Mouse (Mus musculus) heart, adult 2 months (tissue): Measurements from ENCODE around the gene Mex3a. TPM values are rescaled to one million over a fixed set of nuclear protein-coding genes. Genes with fewer than 3 reads are reported as not detected.

ENCODE experiments used
- DNase-seq, 2 experiments: peaks; one replicate each; pipeline ENCODE4 v3.0.0; 2021
- H3K27ac ChIP-seq: fragments of 200-600 bp; 2 replicates; pipeline ENCODE4 v1.8.1; 2022
- H3K27me3 ChIP-seq: fragments of 200-500 bp; 2 replicates; pipeline ENCODE4 v1.6.1; 2012; ENCODE audit warnings: mild to moderate bottlenecking, low read length, inconsistent platforms, mixed read lengths; ENCODE audit not compliant: control insufficient read depth, insufficient read depth
- H3K36me3 ChIP-seq: fragments of 200-500 bp; 2 replicates; pipeline ENCODE4 v1.6.1; 2012; ENCODE audit warnings: low read length, inconsistent platforms; ENCODE audit not compliant: control insufficient read depth, insufficient read depth
- H3K4me1 ChIP-seq: fragments of 200-500 bp; 2 replicates; pipeline ENCODE4 v1.6.1; 2011; ENCODE audit warnings: low read length; ENCODE audit not compliant: control insufficient read depth, insufficient read depth
- H3K4me3 ChIP-seq: fragments of 200-600 bp; 2 replicates; pipeline ENCODE4 v1.8.1; 2022
- H3K79me2 ChIP-seq: fragments of 200-500 bp; replicated peaks from 2 replicates; pipeline ENCODE4 v1.6.1; 2012; ENCODE audit warnings: mild to moderate bottlenecking, inconsistent platforms, low read length, moderate library complexity, mixed read lengths; ENCODE audit not compliant: control insufficient read depth, insufficient read depth
- H3K9ac ChIP-seq: fragments of 200-500 bp; 2 replicates; pipeline ENCODE4 v1.6.1; 2012; ENCODE audit warnings: low read depth, mild to moderate bottlenecking, control low read depth, inconsistent platforms, low read length, mixed read lengths
- CTCF ChIP-seq: fragments of 200-600 bp; IDR thresholded peaks from 2 replicates; pipeline ENCODE4 v1.8.1; 2022; ENCODE audit warnings: antibody characterized with exemption, mild to moderate bottlenecking, moderate library complexity
- EP300 ChIP-seq: fragments of 200-500 bp; IDR thresholded peaks from 2 replicates; pipeline ENCODE4 v1.6.1; 2011; ENCODE audit warnings: low read depth, low read length, control low read depth; ENCODE audit not compliant: insufficient read depth
- POLR2A ChIP-seq: fragments of 200-500 bp; IDR thresholded peaks from 2 replicates; pipeline ENCODE4 v1.6.1; 2011; ENCODE audit warnings: mild to moderate bottlenecking, low read depth, low read length, control low read depth; ENCODE audit not compliant: insufficient read depth
- WGBS: fragments of 180-500 bp; shearing (Covaris S2); methylation state at CpG from one replicate; pipeline ENCODE4 v1.1.7; 2018; 5-methylcytosine and 5-hydroxymethylcytosine counted together
- intact Hi-C: fragments of 180-260 bp; cut with DNase I; formaldehyde crosslinking; loops from one replicate; pipeline ENCODE4 v1.15.1; 2025
- long read RNA-seq: library from polyadenylated mRNA; stranded (forward); transcript quantifications from one replicate; pipeline ENCODE4 v2.0.0, GENCODE M21; 2021
- polyA plus RNA-seq: library from polyadenylated mRNA; depleted of rRNA; stranded (reverse); fragments of >200 nt; gene quantifications from 2 replicates; pipeline ENCODE4 v1.2.3, GENCODE M21; 2012; rRNA removed
- total RNA-seq, 2 experiments: library from RNA; stranded (reverse); gene quantifications; 2 replicates each; pipeline ENCODE4 v1.2.3; 2021

The Mex3a gene
- total RNA-seq (under 1 TPM; 0.42 to 0.45 TPM), polyA plus RNA-seq (0.27 and 0.59 TPM in 2 replicates)
- long read RNA-seq, result 0 reads

DNA sequence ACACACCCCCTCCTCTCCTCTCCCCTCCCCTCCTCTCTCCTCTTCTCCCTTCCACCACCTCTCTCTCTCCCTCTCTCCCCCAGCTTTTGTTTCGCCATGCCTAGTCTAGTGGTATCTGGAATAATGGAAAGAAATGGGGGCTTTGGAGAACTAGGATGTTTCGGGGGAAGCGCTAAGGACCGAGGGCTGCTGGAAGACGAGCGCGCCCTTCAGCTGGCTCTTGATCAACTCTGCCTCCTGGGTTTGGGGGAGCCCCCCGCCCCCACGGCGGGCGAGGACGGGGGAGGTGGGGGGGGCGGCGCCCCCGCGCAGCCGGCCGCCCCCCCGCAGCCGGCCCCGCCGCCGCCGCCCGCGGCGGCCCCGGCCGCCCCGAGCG is at the start of gene Mex3a:
Gene Mex3a, plus strand, starts transcription at position 97 of the 376 bp plus-strand sequence.
- TF ChIP-seq POLR2A (no peak), CTCF (no peak), EP300 (no peak)
- H3K4me3 ChIP-seq, result peak within 1 kb of the TSS; percentile 79
- intact Hi-C loops, result no loop called here
- H3K27me3 ChIP-seq, result no peaks in the 10 kb centered on the region
- no peaks in the 10 kb centered on the region for H3K79me2 ChIP-seq
- no peaks in the 10 kb centered on the region for H3K36me3 ChIP-seq
- no peak for DNase-seq
- WGBS, result 5% methylated on average over 13 of the region's 31 CpGs
- peak within 1 kb of the TSS; percentile 82 for H3K9ac ChIP-seq
- peak within 1 kb of the TSS; percentile 84 for H3K27ac ChIP-seq
- H3K4me1 ChIP-seq, result peaks cover 3% of the 10 kb centered on the region; the same call in 1 of the 2 replicates

DNA sequence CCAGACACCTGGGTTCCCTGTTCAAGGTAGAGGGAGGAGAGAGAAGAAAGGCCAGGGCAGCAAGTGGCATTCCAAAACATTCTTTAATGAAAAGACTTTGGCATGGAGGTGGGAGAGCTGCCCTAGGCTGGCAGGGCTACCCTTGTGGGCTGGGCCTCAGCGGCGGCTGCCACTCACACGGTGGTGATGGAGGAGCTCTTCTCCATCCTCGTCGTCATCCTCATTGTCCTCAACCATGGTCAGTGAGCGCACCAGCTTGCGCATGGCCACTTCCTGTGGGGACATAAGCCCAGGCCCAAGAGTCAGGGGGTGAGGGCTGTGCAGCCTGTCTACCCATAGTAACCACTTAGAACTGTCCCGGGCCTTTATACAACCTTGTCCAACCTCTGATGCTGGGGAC is 49.1 kb upstream of the Mex3a start:
- H3K79me2 ChIP-seq, result no peaks in the 10 kb centered on the region

GRCm38 (mm10) chr3:88483621-88484020 is 48.6 kb upstream of the Mex3a start:
- 20% methylated on average over 5 of the region's 5 CpGs for WGBS
- H3K27me3 ChIP-seq, result no peaks in the 10 kb centered on the region
- no peak overlapping the region for H3K27ac ChIP-seq
- H3K9ac ChIP-seq, result no peak overlapping the region
- no peak overlapping the region for H3K4me3 ChIP-seq
- H3K79me2 ChIP-seq, result no peaks in the 10 kb centered on the region
- no peak for TF ChIP-seq POLR2A
- TF ChIP-seq CTCF, result peak; percentile 99; the same call in 1 of the 2 replicates
- TF ChIP-seq EP300, result peak; percentile 42; the same call in 1 of the 2 replicates
- no peaks in the 10 kb centered on the region for H3K36me3 ChIP-seq
- DNase-seq, result peak; percentile 73 to 81
- intact Hi-C loops, result loop anchor here (1.0 kb wide), 1 partner anchor 39 kb away; no protein-coding TSS in a partner anchor
- H3K4me1 ChIP-seq, result peaks cover 2% of the 10 kb centered on the region

More for the DNA sequence above, 49.1 kb upstream of the Mex3a start:
- Histone ChIP-seq H3K27me3 (no peaks in the 10 kb centered on the region), H3K27ac (no peak overlapping the region), H3K9ac (no peak overlapping the region), H3K36me3 (no peaks in the 10 kb centered on the region), H3K4me3 (no peak overlapping the region), H3K4me1 (no peaks in the 10 kb centered on the region)
- no peak for DNase-seq
- WGBS, result 68% methylated on average over 8 of the region's 8 CpGs
- no peak for TF ChIP-seq POLR2A
- TF ChIP-seq EP300, result no peak
- no peak for TF ChIP-seq CTCF
- intact Hi-C loops, result loop anchor here (1.0 kb wide), 1 partner anchor 39 kb away; no protein-coding TSS in a partner anchor

GRCm38 (mm10) chr3:88484597-88485316 is 47.4 kb upstream of the Mex3a start:
- WGBS, result 79% methylated on average over 39 of the region's 39 CpGs
- Histone ChIP-seq H3K4me3 (no peak overlapping the region), H3K4me1 (peaks cover 6% of the 10 kb centered on the region), H3K36me3 (no peaks in the 10 kb centered on the region; the same call in 1 of the 2 replicates), H3K27ac (no peak overlapping the region), H3K9ac (no peak overlapping the region), H3K79me2 (no peaks in the 10 kb centered on the region), H3K27me3 (no peaks in the 10 kb centered on the region)
- peak in 1 of 2 experiments; percentile 33 for DNase-seq
- no peak for TF ChIP-seq POLR2A
- no peak for TF ChIP-seq CTCF
- TF ChIP-seq EP300, result no peak
- intact Hi-C loops, result no loop called here

DNA sequence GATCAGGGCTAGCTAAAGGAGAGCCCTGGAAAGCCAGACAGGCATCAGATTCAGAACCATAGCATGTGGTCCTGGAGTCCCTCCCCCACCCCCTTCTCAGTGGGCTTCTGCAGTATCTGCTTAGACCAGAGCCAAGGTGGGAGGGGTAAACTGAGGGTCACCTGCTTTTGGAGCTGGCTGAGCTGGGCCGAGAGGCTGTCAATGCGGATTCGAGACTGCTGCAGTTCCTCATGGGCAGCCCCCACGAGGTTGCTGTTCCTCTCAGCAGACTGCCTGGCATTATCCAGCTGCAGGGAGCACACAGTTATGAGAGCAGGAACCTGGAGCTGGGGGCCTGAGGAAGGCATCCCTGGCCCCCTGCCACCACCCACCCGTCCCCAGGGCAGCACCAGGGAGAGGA is 46.2 kb upstream of the Mex3a start:
- peaks cover 4% of the 10 kb centered on the region; the same call in 1 of the 2 replicates for H3K36me3 ChIP-seq
- TF ChIP-seq EP300 (no peak), CTCF (no peak), POLR2A (no peak)
- intact Hi-C loops, result no loop called here
- peaks cover 16% of the 10 kb centered on the region for H3K4me1 ChIP-seq
- 88% methylated on average over 5 of the region's 5 CpGs for WGBS
- no peak overlapping the region for H3K4me3 ChIP-seq
- DNase-seq, result no peak
- H3K27ac ChIP-seq, result no peak overlapping the region
- no peaks in the 10 kb centered on the region for H3K79me2 ChIP-seq
- H3K27me3 ChIP-seq, result no peaks in the 10 kb centered on the region
- no peak overlapping the region for H3K9ac ChIP-seq

DNA sequence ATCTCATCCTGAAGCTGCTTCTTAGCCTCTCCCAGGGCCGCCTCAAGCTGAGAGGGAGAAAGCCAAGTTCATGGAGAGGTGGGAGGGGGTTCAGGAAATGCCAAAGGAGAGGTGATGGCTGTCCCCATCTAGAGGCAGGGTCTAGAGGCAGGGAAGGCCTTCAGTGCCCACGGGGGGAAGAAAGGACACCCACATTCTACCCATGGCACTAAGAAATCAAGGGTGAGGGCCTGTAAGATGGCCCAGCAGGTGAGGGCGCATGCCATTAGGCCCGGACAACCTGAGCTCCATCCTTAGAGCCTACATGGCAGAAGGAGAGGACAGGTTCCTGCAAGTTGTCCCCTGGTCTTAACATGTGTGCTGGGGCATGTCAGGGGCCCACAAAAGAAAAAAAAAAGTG is 45.3 kb upstream of the Mex3a start:
- DNase-seq, result no peak
- intact Hi-C loops, result no loop called here
- Histone ChIP-seq H3K36me3 (peaks cover 4% of the 10 kb centered on the region; the same call in 1 of the 2 replicates), H3K27me3 (no peaks in the 10 kb centered on the region), H3K9ac (no peak overlapping the region), H3K27ac (no peak overlapping the region), H3K4me3 (no peak overlapping the region), H3K79me2 (no peaks in the 10 kb centered on the region), H3K4me1 (peaks cover 19% of the 10 kb centered on the region)
- no peak for TF ChIP-seq EP300
- no peak for TF ChIP-seq POLR2A
- TF ChIP-seq CTCF, result no peak
- 82% methylated on average over 4 of the region's 4 CpGs for WGBS
